Mouse (Mus musculus): ENCODE results near the gene Snf8. TPM values are rescaled to one million over a fixed set of nuclear protein-coding genes. Genes with fewer than 3 reads are reported as not detected.

The Snf8 gene
- polyA plus RNA-seq, 1 experiment = 106 TPM

DNA sequence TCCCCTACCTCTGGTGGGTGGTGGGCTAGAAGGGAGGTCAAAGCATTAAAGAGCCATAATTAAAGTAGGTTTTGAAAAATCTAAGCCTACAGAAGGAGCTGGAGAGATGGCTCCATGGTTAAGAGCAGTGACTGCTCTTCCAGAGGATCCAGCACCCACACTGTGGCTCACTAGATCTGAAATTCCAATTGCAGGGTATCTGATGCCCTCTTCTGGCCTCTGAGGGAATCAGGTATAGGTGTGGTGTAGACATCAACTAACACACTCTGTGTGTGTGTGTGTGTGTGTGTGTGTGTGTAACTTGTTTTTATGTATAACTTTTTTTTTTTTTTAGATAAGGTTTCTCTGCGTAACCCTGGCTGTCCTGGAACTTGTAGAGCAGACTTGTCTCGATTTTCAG is 56.4 kb downstream of the Snf8 start:
- TF ChIP-seq CTCF (IDR thresholded peaks at IDR 0.05; ENCODE audit: control insufficient read depth, insufficient read depth, insufficient read length) (peak; percentile 8), FOSL1 (IDR thresholded peaks at IDR 0.05; ENCODE audit: insufficient read depth, low read length, poor library complexity, severe bottlenecking) (no peak), MYOD1 (IDR thresholded peaks at IDR 0.05; ENCODE audit: control insufficient read depth, insufficient read length, low read depth) (no peak)

DNA sequence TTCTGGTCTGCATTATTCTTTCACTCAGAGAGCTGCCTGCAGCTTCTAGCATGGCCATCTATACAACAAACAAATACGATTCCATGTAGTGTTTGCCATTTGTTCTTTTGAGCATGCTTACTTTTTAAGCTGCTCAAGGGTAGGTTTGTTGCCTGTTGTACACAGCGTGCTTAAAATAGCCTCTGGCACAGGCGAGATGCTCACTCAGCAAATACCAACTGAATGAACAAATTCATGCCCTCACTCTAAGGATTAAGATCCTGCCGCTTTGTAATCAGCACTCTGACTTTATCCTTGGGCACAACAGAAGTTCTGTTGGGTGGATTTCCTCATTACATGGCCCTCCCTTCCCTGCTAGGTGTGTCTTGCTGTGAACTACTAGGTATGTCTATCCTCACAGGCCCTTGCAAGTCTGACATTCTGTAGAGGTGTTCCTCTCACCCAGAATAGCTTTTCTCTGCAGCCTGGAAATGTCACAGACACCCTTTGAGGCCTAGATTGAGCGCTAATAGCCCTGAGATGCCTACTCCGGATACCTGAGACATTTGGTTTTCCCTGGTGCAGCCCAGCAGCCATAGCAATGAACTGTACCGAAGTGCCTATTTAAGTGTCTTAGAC is 58.1 kb downstream of the Snf8 start:
- no peaks in the 10 kb centered on the region for H3K79me3 ChIP-seq (ENCODE audit: low read depth)
- H3ac ChIP-seq (ENCODE audit: control insufficient read depth, insufficient read length, low read depth) = no peak overlapping the region
- peaks cover 13% of the 10 kb centered on the region for H3K27me3 ChIP-seq (ENCODE audit: control insufficient read depth, insufficient read depth, insufficient read length)
- TF ChIP-seq MYOG (IDR thresholded peaks at IDR 0.05; ENCODE audit: control insufficient read depth, extremely low read depth, insufficient read length) (no peak), FOSL1 (IDR thresholded peaks at IDR 0.05; ENCODE audit: insufficient read depth, low read length, poor library complexity, severe bottlenecking) (no peak), MYOD1 (IDR thresholded peaks at IDR 0.05; ENCODE audit: control insufficient read depth, insufficient read length, low read depth) (no peak), CTCF (IDR thresholded peaks at IDR 0.05; ENCODE audit: control insufficient read depth, insufficient read depth, insufficient read length) (no peak), USF1 (IDR thresholded peaks at IDR 0.05; ENCODE audit: low read depth) (no peak), MAX (IDR thresholded peaks at IDR 0.05) (no peak), CEBPB (IDR thresholded peaks at IDR 0.05; ENCODE audit: low read depth) (no peak)
- H3K4me3 ChIP-seq (ENCODE audit: insufficient read depth, poor library complexity, severe bottlenecking) = no peak overlapping the region
- no peaks in the 10 kb centered on the region for H3K79me2 ChIP-seq (ENCODE audit: control insufficient read depth, insufficient read depth)
- H3K36me3 ChIP-seq (ENCODE audit: control insufficient read depth, insufficient read depth) = no peaks in the 10 kb centered on the region

More for the DNA sequence above, 56.4 kb downstream of the Snf8 start:
- H3K79me3 ChIP-seq (ENCODE audit: low read depth) = no peaks in the 10 kb centered on the region
- H3K4me3 ChIP-seq (ENCODE audit: insufficient read depth, poor library complexity, severe bottlenecking) = no peak overlapping the region
- no peaks in the 10 kb centered on the region for H3K79me2 ChIP-seq (ENCODE audit: control insufficient read depth, insufficient read depth)
- H3K36me3 ChIP-seq (ENCODE audit: control insufficient read depth, insufficient read depth) = no peaks in the 10 kb centered on the region
- H3ac ChIP-seq (ENCODE audit: control insufficient read depth, insufficient read length, low read depth) = no peak overlapping the region
- H3K27me3 ChIP-seq (ENCODE audit: control insufficient read depth, insufficient read depth, insufficient read length) = no peaks in the 10 kb centered on the region

DNA sequence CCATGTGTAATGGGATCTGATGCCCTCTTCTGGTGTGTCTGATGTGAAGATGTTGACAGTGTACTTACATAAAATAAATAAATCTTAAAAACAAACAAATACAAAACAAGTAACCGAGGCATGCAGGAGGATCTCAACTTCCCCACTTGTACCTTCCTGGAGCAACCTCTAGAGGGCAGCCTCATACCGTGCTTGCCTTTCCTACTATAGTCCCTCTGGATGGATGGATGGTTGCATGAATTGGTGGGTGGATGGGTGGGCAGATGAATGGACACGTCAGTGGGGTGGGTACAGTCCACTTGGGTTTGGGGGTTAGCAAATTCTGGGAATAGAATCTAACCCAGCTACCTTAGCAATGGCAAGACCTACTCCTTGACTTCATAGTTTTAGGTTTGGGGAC is 58.7 kb downstream of the Snf8 start:
- Histone ChIP-seq H3K79me2 (ENCODE audit: control insufficient read depth, insufficient read depth) (no peaks in the 10 kb centered on the region), H3K36me3 (ENCODE audit: control insufficient read depth, insufficient read depth) (no peaks in the 10 kb centered on the region), H3K79me3 (ENCODE audit: low read depth) (no peaks in the 10 kb centered on the region), H3K4me3 (ENCODE audit: insufficient read depth, poor library complexity, severe bottlenecking) (no peak overlapping the region), H3K27me3 (ENCODE audit: control insufficient read depth, insufficient read depth, insufficient read length) (peaks cover 13% of the 10 kb centered on the region), H3ac (ENCODE audit: control insufficient read depth, insufficient read length, low read depth) (no peak overlapping the region)
- TF ChIP-seq CTCF (IDR thresholded peaks at IDR 0.05; ENCODE audit: control insufficient read depth, insufficient read depth, insufficient read length) = peak; percentile 88
- no peak for TF ChIP-seq FOSL1 (IDR thresholded peaks at IDR 0.05; ENCODE audit: insufficient read depth, low read length, poor library complexity, severe bottlenecking)

Other genes starting within 250 kb of the Snf8 start
- 98.3 TPM for gene Phospho1, start 210.4 kb upstream of the Snf8 start, polyA plus RNA-seq (2012; fragmentation: generic; extraction: Trizol)
- gene Gngt2, start 197.7 kb upstream of the Snf8 start, polyA plus RNA-seq (2012; fragmentation: generic; extraction: Trizol) = 2.7 TPM
- gene Abi3, start 192.4 kb upstream of the Snf8 start, polyA plus RNA-seq (2012; fragmentation: generic; extraction: Trizol) = 0.33 TPM
- gene B4galnt2, start 120.0 kb upstream of the Snf8 start, polyA plus RNA-seq (2012; fragmentation: generic; extraction: Trizol) = not detected
- gene Igf2bp1, start 28.9 kb upstream of the Snf8 start, polyA plus RNA-seq (2012; fragmentation: generic; extraction: Trizol) = 0.74 TPM
- not detected for gene Gip, start 10.3 kb upstream of the Snf8 start, polyA plus RNA-seq (2012; fragmentation: generic; extraction: Trizol)
- gene Ube2z, start 30.5 kb downstream of the Snf8 start, polyA plus RNA-seq (2012; fragmentation: generic; extraction: Trizol) = 73.0 TPM
- 857 TPM for gene Atp5g1, start 40.8 kb downstream of the Snf8 start, polyA plus RNA-seq (2012; fragmentation: generic; extraction: Trizol)
- gene Calcoco2, start 77.1 kb downstream of the Snf8 start, polyA plus RNA-seq (2012; fragmentation: generic; extraction: Trizol) = 0.02 TPM
- 0.01 TPM for gene Ttll6, start 98.9 kb downstream of the Snf8 start, polyA plus RNA-seq (2012; fragmentation: generic; extraction: Trizol)
- gene Hoxb13, start 159.4 kb downstream of the Snf8 start, polyA plus RNA-seq (2012; fragmentation: generic; extraction: Trizol) = 0.09 TPM
- not detected for gene Hoxb9, start 236.6 kb downstream of the Snf8 start, polyA plus RNA-seq (2012; fragmentation: generic; extraction: Trizol)
- gene Hoxb8, start 247.0 kb downstream of the Snf8 start, polyA plus RNA-seq (2012; fragmentation: generic; extraction: Trizol) = 0.02 TPM

Measured in C2C12 (cell line).